Mouse (Mus musculus) embryonic fibroblast, embryonic 13.5 days (primary cell): ENCODE measurements around the gene Ablim1.

ENCODE experiments used
- CTCF ChIP-seq: IDR thresholded peaks from 2 replicates; pipeline ENCODE4 v1.5.1; 2011; ENCODE audit warnings: mild to moderate bottlenecking, control low read depth, low read length, moderate library complexity, borderline replicate concordance; ENCODE audit not compliant: insufficient read depth
- POLR2A ChIP-seq: IDR thresholded peaks from 2 replicates; pipeline ENCODE4 v1.6.1; 2011; ENCODE audit warnings: low read depth, mild to moderate bottlenecking, control low read depth, low read length, moderate library complexity

GRCm38 (mm10) chr19:57124138-57124519 lies 190.6 kb downstream of the Ablim1 start:
- TF ChIP-seq POLR2A (no peak), CTCF (no peak)
